Mouse (Mus musculus): ENCODE measurements around the gene Lipi.

- no peak for TF ChIP-seq TAL1 (IDR thresholded peaks at IDR 0.05; ENCODE audit: low read length)
- no peak for TF ChIP-seq GATA1 (IDR thresholded peaks at IDR 0.05; ENCODE audit: low read length)
Observed at GRCm38 (mm10) chr16:75531705-75532104, 54.2 kb downstream of the Lipi start.
